Mouse (Mus musculus) forebrain, embryonic 10.5 days (tissue): Measurements from ENCODE around the gene Cobl. TPM values are rescaled to one million over a fixed set of nuclear protein-coding genes. Genes with fewer than 3 reads are reported as not detected.

ENCODE experiments used
- DNase-seq: peaks from one replicate; pipeline ENCODE4 v3.0.0-alpha.2; 2017; ENCODE audit warnings: low spot score; ENCODE audit errors: extremely low spot score
- H3K27ac ChIP-seq: fragments of 300-500 bp; sonication (generic); 2 replicates; pipeline ENCODE4 v1.5.1; 2016; ENCODE audit warnings: mild to moderate bottlenecking
- H3K27me3 ChIP-seq: fragments of 300-500 bp; sonication (generic); 2 replicates; pipeline ENCODE4 v1.6.1; 2016; ENCODE audit warnings: mild to moderate bottlenecking; ENCODE audit not compliant: poor library complexity, severe bottlenecking
- H3K36me3 ChIP-seq: fragments of 300-500 bp; sonication (generic); replicated peaks from 2 replicates; pipeline ENCODE4 v1.6.1; 2016; ENCODE audit warnings: mild to moderate bottlenecking, moderate library complexity
- H3K4me1 ChIP-seq: fragments of 300-500 bp; sonication (generic); 2 replicates; pipeline ENCODE4 v1.6.1; 2016
- H3K4me3 ChIP-seq: fragments of 300-500 bp; sonication (generic); 2 replicates; pipeline ENCODE4 v1.5.1; 2016; ENCODE audit warnings: mild to moderate bottlenecking, moderate library complexity
- H3K9me3 ChIP-seq: fragments of 300-500 bp; sonication (generic); 2 replicates; pipeline ENCODE4 v1.6.1; 2016; ENCODE audit warnings: mild to moderate bottlenecking, moderate library complexity
- WGBS: fragments of 180-500 bp; shearing (Covaris S2); methylation state at CpG from one replicate; pipeline ENCODE4 v1.1.7; 2016; 5-methylcytosine and 5-hydroxymethylcytosine counted together
- polyA plus RNA-seq: library from polyadenylated mRNA; unstranded; fragments of >200 nt; fragmentation: Nextera tagmentation; extraction: Ambion mirVana; gene quantifications from 2 replicates; pipeline ENCODE4 v1.2.1, GENCODE M21; 2016

Cobl gene
- polyA plus RNA-seq, 1 experiment from 2014 or later = 2.2 TPM

DNA sequence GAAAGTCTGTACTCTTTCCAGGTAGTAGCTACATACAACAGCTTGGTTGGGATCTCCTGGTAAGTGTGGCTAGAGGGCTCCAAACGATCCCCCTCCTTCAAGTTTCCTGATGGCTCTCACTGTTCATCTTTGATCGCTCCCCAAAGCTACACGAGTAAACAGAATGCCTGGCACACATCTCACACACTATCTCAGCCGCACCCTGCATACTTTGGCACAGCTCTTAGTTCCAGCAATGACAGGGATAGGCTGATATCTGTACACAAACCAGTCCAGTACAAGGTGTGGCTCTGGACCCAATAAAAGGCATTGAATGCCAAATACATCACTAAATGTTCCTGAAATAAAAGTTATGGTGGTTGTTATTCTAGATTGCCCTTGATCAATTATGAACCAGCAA, 55.3 kb downstream of the Cobl start:
- no peaks in the 10 kb centered on the region for H3K36me3 ChIP-seq
- no peaks in the 10 kb centered on the region for H3K9me3 ChIP-seq
- H3K4me3 ChIP-seq = no peak overlapping the region
- H3K4me1 ChIP-seq = no peaks in the 10 kb centered on the region
- DNase-seq = no peak
- H3K27ac ChIP-seq = no peak overlapping the region
- H3K27me3 ChIP-seq = no peaks in the 10 kb centered on the region
- WGBS = 88% methylated on average over 4 of the region's 4 CpGs

DNA sequence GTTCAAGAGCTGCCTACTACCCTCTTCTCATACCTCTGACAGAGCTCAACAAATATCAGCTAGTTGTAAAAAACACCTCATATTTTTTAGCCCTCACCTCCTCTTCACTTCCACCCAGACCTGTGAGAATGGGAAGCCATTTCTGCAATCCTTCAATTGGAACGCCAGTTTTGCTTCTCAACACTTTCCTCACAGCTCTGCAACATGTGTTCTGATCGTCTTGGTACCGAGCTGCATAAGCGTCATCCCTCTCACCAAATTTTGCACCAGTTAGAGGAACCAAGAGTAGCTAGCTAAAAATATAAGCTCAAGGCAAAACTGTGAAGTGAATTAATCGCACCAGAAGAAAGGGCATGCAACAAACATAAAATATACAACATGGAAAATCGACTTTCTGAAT, 56.9 kb downstream of the Cobl start:
- Histone ChIP-seq H3K9me3 (no peaks in the 10 kb centered on the region), H3K27me3 (no peaks in the 10 kb centered on the region), H3K4me3 (no peak overlapping the region), H3K4me1 (no peaks in the 10 kb centered on the region), H3K36me3 (no peaks in the 10 kb centered on the region), H3K27ac (no peak overlapping the region)
- whole genome bisulfite sequencing = 95% methylated on average over 6 of the region's 6 CpGs
- no peak for DNase-seq

DNA sequence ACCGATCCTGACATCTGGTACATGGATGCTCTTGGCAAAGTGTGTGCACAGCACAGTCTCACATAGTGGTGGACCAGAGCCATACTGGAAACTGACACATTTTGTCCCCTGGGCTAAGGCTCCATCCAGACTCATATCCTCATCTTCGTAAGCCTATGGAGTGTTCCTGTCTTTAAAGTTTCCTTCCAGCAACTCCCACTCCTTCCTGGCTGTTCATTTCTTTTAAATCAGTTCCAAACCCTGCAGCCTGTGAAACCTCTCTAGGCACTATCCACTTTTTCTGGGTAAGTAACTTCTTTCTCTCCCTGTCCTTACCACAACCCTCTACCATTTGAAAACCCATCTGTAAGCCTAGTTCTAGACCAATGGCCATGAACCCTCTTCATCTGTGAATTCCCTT, 64.9 kb downstream of the Cobl start:
- Histone ChIP-seq H3K27me3 (no peaks in the 10 kb centered on the region), H3K9me3 (no peaks in the 10 kb centered on the region), H3K4me3 (no peak overlapping the region), H3K4me1 (peaks cover 21% of the 10 kb centered on the region), H3K36me3 (no peaks in the 10 kb centered on the region), H3K27ac (no peak overlapping the region)
- no peak for DNase-seq
- 89% methylated on average over 2 of the region's 2 CpGs for WGBS

DNA sequence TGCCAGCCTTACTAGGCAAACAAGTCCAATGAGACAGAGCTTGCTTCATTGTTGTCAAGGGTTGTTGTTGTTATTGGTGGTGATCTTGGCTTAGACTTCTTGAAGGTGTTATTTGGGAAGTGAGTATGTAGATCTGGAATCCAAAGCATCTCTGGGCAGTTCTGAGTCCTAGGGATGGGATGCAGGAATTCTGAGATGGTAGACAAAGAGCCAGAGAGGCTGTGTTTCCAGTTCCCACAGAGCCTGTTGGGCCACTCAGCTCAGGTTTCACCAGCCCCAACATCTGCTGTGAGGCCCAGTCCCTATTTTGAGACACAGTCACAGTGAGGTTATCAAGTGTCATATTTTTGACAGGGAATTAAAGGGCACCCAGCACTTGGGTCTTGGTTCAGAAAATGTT, 68.6 kb downstream of the Cobl start:
- DNase-seq = no peak
- H3K9me3 ChIP-seq = no peaks in the 10 kb centered on the region

DNA sequence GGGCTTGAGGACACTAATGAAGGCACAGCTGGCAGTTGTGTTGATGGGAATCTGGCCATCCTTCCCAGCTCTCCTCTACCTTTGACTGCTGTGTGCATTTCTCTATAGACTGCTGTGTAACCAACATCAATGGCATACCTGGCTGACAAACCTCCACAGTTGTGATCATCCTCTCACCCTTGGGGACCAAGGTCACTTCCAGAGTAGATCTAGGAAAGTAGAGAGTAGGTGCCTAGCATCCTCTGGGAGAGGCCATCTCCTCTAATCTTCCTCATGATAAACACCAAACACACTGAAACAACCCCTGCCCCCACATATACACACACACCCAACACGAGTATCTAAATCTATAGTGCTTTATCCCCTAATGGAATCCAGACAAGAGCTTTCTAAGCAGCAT, 70.1 kb downstream of the Cobl start:
- WGBS = 66% methylated on average over 1 of the region's 1 CpGs
- H3K9me3 ChIP-seq = no peaks in the 10 kb centered on the region

More for the DNA sequence above, 68.6 kb downstream of the Cobl start:
- Histone ChIP-seq H3K4me1 (peaks cover 21% of the 10 kb centered on the region), H3K27ac (no peak overlapping the region), H3K4me3 (no peak overlapping the region), H3K27me3 (no peaks in the 10 kb centered on the region), H3K36me3 (no peaks in the 10 kb centered on the region)

DNA sequence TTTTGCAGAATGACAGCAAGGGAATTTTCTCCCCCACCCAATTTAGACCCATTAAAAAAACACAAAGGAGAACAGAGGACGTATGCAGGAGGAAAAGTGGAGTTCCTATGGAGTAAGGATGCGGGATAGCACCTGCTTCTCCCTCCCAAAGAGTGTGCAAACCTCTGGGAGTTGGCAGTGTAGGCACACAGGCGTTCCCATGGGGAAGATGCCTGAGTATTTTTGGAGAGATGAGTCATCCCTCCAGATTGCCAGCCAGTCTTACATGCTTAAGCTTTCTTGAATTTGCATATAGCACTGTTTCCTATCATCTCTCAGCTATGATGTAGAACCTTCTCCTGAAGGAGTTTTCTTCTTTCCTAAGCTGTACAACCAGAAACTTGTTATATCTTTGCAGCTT, 70.6 kb downstream of the Cobl start:
- Histone ChIP-seq H3K4me3 (no peak overlapping the region), H3K4me1 (peaks cover 21% of the 10 kb centered on the region), H3K36me3 (no peaks in the 10 kb centered on the region), H3K9me3 (no peaks in the 10 kb centered on the region), H3K27me3 (no peaks in the 10 kb centered on the region), H3K27ac (no peak overlapping the region)
- WGBS = 71% methylated on average over 3 of the region's 3 CpGs
- no peak for DNase-seq

More for the DNA sequence above, 70.1 kb downstream of the Cobl start:
- no peak for DNase-seq
- Histone ChIP-seq H3K4me1 (peaks cover 21% of the 10 kb centered on the region), H3K4me3 (no peak overlapping the region), H3K36me3 (no peaks in the 10 kb centered on the region), H3K27ac (no peak overlapping the region), H3K27me3 (no peaks in the 10 kb centered on the region)

DNA sequence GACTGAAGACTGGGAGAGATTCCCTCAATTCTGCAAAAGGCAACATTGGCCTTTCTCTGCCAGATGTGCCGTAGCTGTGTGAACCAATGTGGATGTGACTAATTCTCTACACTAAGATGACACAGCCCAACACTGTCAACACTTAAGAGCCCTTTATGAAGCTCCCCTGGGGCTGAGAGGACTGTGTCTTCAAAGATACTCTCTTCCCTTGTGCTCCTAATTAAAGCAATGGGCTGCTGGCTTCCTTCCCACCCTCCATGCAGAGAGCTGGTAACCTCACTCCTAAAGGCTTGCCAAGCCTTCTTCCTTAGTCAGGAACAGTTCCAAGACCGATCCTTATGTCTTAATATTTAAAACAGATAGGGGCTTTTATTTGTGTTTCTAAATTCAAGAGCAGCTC, 79.9 kb downstream of the Cobl start:
- Histone ChIP-seq H3K4me1 (peaks cover 11% of the 10 kb centered on the region), H3K36me3 (no peaks in the 10 kb centered on the region), H3K27me3 (peaks cover 4% of the 10 kb centered on the region; the same call in 1 of the 2 replicates), H3K27ac (no peak overlapping the region), H3K4me3 (no peak overlapping the region), H3K9me3 (no peaks in the 10 kb centered on the region)
- 76% methylated on average over 2 of the region's 2 CpGs for WGBS
- no peak for DNase-seq

DNA sequence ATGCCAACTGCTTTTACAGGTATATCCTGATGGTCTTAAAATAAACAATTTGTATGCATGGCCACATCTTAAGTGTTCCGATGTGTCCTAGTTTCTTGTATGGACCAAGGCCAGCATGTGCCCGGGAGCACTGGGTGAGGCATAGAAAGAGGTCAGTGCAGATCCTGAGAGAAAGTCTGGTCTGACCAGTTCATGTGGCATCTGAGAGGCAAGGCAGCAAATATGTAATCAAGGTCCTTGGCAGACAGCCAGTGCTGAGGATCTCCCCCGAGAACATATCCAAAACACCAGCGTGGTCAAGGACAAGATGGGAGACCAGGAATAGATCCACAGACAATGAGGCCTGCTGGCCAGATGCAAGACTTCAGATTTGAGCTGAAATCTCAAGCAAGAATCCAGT, 81.8 kb downstream of the Cobl start:
- Histone ChIP-seq H3K4me3 (no peak overlapping the region), H3K27ac (no peak overlapping the region), H3K4me1 (peaks cover 11% of the 10 kb centered on the region), H3K36me3 (no peaks in the 10 kb centered on the region), H3K27me3 (peaks cover 7% of the 10 kb centered on the region), H3K9me3 (no peaks in the 10 kb centered on the region)
- WGBS = 95% methylated on average over 4 of the region's 4 CpGs
- DNase-seq = no peak

DNA sequence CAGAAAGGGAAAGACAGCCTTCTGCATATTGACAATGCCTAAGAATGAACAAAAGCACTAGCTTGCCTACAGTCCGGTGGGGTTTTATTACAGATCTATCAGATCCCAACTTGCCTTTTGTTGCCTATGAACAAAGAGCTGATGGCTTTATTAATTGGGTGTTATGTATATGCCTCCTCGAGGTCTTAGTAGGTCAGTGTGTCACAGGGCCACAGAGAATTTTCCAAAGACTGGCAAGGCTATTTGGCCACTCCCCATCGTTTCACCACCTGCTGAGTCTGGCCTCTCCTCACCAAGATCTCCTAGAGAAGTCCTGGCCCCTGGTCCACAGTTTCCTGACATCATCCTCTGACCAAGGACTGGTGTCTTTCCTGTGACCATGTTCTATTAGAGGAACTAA, 83.7 kb downstream of the Cobl start:
- H3K27ac ChIP-seq = no peak overlapping the region
- 36% methylated on average over 3 of the region's 3 CpGs for WGBS

DNA sequence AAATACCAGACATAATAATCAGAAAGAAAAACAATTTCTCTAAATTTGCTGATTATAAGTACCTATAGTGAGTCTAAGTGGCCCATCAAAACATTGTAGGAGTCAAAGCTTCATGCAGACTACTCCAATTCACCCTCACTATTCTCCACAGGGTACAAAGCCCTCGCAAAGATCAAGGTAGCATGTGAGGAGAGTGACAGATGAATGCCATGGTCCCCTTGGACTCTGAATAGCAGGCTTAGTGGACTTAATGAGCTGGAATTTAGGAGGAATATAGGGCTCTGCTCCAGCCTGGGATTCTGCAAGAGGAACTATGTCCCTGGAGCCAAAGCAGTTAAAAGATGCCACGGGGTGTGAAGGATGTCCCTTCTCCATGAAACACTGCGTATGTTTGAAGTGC, 88.1 kb downstream of the Cobl start:
- Histone ChIP-seq H3K36me3 (no peaks in the 10 kb centered on the region), H3K4me3 (no peak overlapping the region), H3K9me3 (no peaks in the 10 kb centered on the region), H3K27me3 (peaks cover 29% of the 10 kb centered on the region), H3K27ac (0 out of 2 replicates have a peak overlapping the region, but pooled peaks have one; percentile 15), H3K4me1 (peaks cover 47% of the 10 kb centered on the region)
- peak; percentile 37 for DNase-seq
- 26% methylated on average over 3 of the region's 3 CpGs for WGBS

More for the DNA sequence above, 83.7 kb downstream of the Cobl start:
- Histone ChIP-seq H3K4me1 (peaks cover 26% of the 10 kb centered on the region), H3K27me3 (peaks cover 8% of the 10 kb centered on the region), H3K36me3 (no peaks in the 10 kb centered on the region), H3K9me3 (no peaks in the 10 kb centered on the region), H3K4me3 (no peak overlapping the region)
- no peak for DNase-seq

DNA sequence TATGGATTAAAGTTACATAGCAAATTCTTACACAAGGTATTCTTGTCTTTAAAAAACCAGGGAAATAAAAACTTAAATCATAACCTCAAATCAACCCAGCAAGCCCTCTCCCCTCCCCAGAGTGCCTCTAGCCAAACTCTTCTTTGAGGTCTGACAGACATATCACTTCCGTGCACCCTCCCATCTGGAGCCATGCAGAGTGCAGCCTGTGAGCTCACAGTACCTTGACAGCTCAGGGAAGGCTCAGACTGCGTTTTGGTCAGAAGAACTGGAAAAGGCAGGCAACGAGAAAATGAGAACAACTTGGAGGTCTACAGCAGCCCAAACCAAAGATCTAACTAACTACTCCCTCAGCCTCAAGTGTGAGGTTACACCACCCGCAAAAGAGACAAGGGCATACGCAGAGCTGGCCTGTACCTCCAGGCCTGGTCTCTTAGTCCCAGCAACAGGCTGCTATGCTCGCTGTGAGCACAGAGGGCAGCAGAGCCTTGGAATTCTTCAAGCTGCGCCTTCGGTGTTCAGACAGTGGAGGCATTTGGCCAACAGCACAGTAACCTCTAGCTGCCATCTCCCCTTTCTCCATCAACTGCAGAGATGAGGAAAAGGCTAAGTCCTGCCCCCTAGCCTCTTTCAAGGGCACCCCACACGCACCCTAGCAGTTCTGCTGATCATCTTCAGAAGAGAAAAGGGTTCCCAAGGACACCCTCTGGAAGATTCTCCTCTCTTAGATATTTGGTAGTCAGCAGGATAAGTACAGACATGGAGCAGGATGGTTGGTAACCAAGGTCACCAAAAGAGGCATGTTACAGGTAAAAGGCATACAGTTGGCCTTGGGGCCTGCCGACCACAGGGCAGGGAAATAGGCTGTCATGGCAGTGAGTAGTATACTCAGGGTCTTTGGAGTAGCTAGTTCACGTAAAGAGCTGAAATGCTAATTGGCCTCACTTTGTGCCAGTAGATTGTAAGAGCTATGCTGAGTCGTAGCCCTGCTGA, 91.4 kb downstream of the Cobl start:
- Histone ChIP-seq H3K27ac (peak overlapping the region; percentile 44), H3K4me1 (peaks cover 64% of the 10 kb centered on the region), H3K9me3 (no peaks in the 10 kb centered on the region), H3K27me3 (peaks cover 29% of the 10 kb centered on the region), H3K4me3 (no peak overlapping the region), H3K36me3 (no peaks in the 10 kb centered on the region)
- 39% methylated on average over 12 of the region's 12 CpGs for WGBS
- peak; percentile 69 for DNase-seq

DNA sequence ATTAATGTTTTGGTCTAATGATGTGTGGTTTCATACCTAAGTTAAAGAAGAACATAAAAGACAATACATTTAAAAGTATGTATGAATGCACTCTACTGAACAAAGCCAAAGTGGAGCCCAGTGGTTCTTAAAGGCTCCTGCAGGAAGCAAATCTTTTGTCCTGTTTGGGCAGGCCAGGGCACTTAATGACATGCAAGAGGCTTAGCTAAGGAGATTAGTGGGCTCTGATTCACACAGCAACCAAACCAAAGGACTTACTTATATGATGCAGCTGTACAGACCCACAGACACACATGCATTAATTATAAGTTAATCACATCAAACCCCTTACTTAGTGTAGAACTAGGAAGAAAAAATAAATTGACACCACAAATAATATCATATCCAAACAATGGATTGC, 93.8 kb downstream of the Cobl start:
- H3K27ac ChIP-seq = peak overlapping the region; percentile 73
- peaks cover 68% of the 10 kb centered on the region for H3K4me1 ChIP-seq
- H3K9me3 ChIP-seq = no peaks in the 10 kb centered on the region
- peaks cover 25% of the 10 kb centered on the region for H3K27me3 ChIP-seq
- H3K4me3 ChIP-seq = no peak overlapping the region
- H3K36me3 ChIP-seq = no peaks in the 10 kb centered on the region
- no peak for DNase-seq

DNA sequence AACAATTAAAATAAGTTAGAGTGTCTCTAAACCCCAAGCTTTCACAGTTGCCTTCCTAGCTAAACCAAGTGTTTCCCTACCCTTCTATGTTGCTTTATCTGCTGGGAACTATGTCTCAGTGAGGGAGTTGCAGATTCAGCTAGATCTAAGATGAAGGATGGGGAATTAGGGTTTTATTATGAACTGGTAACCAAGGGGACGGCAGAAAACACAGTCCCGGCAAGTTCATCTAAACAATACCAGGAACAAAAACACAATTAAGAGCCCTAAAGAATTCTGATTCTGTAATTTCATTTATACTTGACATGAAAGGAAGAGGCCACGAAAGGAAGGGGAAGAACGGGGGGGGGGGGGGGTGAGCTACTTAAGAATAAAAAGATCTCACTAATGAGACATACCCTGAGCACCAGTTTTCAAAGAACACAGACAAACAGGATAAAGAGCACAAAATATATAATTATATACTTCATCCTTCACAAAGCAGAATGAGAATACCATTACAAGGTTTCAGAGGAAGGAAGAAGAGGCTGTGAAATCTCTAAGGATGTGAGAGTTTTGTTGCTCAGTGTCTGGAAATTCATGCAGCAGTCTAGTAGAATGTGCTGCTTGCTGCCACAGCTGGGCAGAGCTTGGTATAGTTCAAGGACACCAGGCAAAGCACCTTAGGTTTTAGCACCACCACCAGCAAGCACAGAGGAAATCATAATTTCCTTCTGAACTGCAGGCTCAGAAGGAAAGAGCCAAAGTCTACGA, 97.2 kb downstream of the Cobl start:
- 44% methylated on average over 5 of the region's 5 CpGs for WGBS
- no peaks in the 10 kb centered on the region for H3K36me3 ChIP-seq
- H3K27ac ChIP-seq = peak overlapping the region; percentile 60
- no peaks in the 10 kb centered on the region for H3K9me3 ChIP-seq
- no peak for DNase-seq
- no peaks in the 10 kb centered on the region for H3K27me3 ChIP-seq
- peaks cover 50% of the 10 kb centered on the region for H3K4me1 ChIP-seq
- no peak overlapping the region for H3K4me3 ChIP-seq
